Mouse (Mus musculus) embryonic facial prominence, embryonic 11.5 days (tissue): Measurements from ENCODE around the gene Styk1. TPM values are rescaled to one million over a fixed set of nuclear protein-coding genes. Genes with fewer than 3 reads are reported as not detected.

Experiments
- ATAC-seq: fragments of 200-750 bp; cut with Nextera tagmentation; replicated peaks from 2 replicates; pipeline ENCODE4 v1.8.0; 2017; ENCODE audit warnings: low read depth; ENCODE audit not compliant: insufficient number of reproducible peaks, low FRiP score, low TSS enrichment
- DNase-seq: peaks from one replicate; pipeline ENCODE4 v3.0.0-alpha.2; 2015; ENCODE audit warnings: low spot score
- H3K27ac ChIP-seq: fragments of 300-500 bp; sonication (generic); replicated peaks from 2 replicates; pipeline ENCODE4 v1.5.1; 2014; ENCODE audit warnings: mild to moderate bottlenecking, low read depth, low read length, control low read depth
- H3K27me3 ChIP-seq: fragments of 300-500 bp; sonication (generic); 2 replicates; pipeline ENCODE4 v1.6.1; 2014; ENCODE audit warnings: mild to moderate bottlenecking, low read length, moderate library complexity, mixed read lengths; ENCODE audit not compliant: control insufficient read depth, insufficient read depth
- H3K36me3 ChIP-seq: fragments of 300-500 bp; sonication (generic); replicated peaks from 2 replicates; pipeline ENCODE4 v1.6.1; 2014; ENCODE audit warnings: low read depth, mild to moderate bottlenecking, low read length, moderate library complexity, mixed read lengths; ENCODE audit not compliant: control insufficient read depth, insufficient read depth
- H3K4me1 ChIP-seq: fragments of 300-500 bp; sonication (generic); 2 replicates; pipeline ENCODE4 v1.6.1; 2014; ENCODE audit warnings: low read length, mixed read lengths; ENCODE audit not compliant: control insufficient read depth, insufficient read depth
- H3K4me2 ChIP-seq: fragments of 300-500 bp; sonication (generic); 2 replicates; pipeline ENCODE4 v1.6.1; 2014; ENCODE audit warnings: low read depth, mild to moderate bottlenecking, control low read depth, low read length, moderate library complexity
- H3K4me3 ChIP-seq: fragments of 300-500 bp; sonication (generic); 2 replicates; pipeline ENCODE4 v1.5.1; 2014; ENCODE audit warnings: low read depth, low read length, control low read depth
- H3K9ac ChIP-seq: fragments of 300-500 bp; sonication (generic); replicated peaks from 2 replicates; pipeline ENCODE4 v1.6.1; 2014; ENCODE audit warnings: mild to moderate bottlenecking, control low read depth, low read length
- H3K9me3 ChIP-seq: fragments of 300-500 bp; sonication (generic); replicated peaks from 2 replicates; pipeline ENCODE4 v1.6.1; 2016; ENCODE audit warnings: mild to moderate bottlenecking, low read length, inconsistent platforms, mixed read lengths; ENCODE audit not compliant: control insufficient read depth
- WGBS: fragments of 180-500 bp; shearing (Covaris S2); extraction: QIAGEN DNeasy Blood & Tissue Kit; methylation state at CpG from one replicate; pipeline ENCODE4 v1.1.7; 2014; 5-methylcytosine and 5-hydroxymethylcytosine counted together
- polyA plus RNA-seq: library from polyadenylated mRNA; unstranded; fragments of >200 nt; fragmentation: Nextera tagmentation; extraction: Ambion mirVana; gene quantifications from 2 replicates; pipeline ENCODE4 v1.2.1, GENCODE M21; 2014

Gene Styk1
- polyA plus RNA-seq, 1 experiment from 2014 or later = 1.4 TPM

DNA sequence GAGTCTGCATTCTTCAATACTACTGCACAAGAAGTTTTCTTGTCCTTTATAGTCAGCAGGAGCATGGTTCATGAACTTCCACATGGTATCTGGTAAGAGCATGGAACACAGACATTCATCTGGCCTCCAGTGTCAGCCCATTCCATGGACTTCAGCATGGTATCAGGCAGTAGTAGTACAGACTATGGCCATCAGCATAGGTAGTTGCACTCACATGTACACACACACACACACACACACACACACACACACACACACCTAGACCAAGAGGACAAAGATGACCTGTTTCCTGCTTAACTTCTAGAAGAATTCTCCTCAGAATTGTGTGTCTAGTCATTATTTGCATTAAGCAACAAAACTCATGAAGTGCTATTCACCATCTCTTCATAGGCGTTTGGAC lies 14.6 kb downstream of the Styk1 start:
- Histone ChIP-seq H3K4me1 (no peaks in the 10 kb centered on the region), H3K27me3 (no peaks in the 10 kb centered on the region), H3K4me2 (no peak overlapping the region), H3K9me3 (no peaks in the 10 kb centered on the region), H3K27ac (no peak overlapping the region), H3K36me3 (no peaks in the 10 kb centered on the region), H3K9ac (no peak overlapping the region), H3K4me3 (no peak overlapping the region)
- no peak for ATAC-seq
- 59% methylated on average over 1 of the region's 1 CpGs for WGBS
- no peak for DNase-seq

- Histone ChIP-seq H3K36me3 (no peaks in the 10 kb centered on the region), H3K4me1 (no peaks in the 10 kb centered on the region), H3K27ac (no peak overlapping the region), H3K27me3 (no peaks in the 10 kb centered on the region), H3K9ac (no peak overlapping the region), H3K4me3 (no peak overlapping the region), H3K4me2 (no peak overlapping the region), H3K9me3 (no peaks in the 10 kb centered on the region)
- DNase-seq = no peak
- no peak for ATAC-seq
- WGBS = 91% methylated on average over 2 of the region's 2 CpGs
Measured at GRCm38 (mm10) chr6:131327076-131327475, 26.3 kb downstream of the Styk1 start.

GRCm38 (mm10) chr6:131321854-131322639 lies 31.4 kb downstream of the Styk1 start:
- 73% methylated on average over 3 of the region's 3 CpGs for WGBS
- Histone ChIP-seq H3K4me3 (no peak overlapping the region), H3K9ac (no peak overlapping the region), H3K4me2 (no peak overlapping the region), H3K27ac (no peak overlapping the region), H3K9me3 (no peaks in the 10 kb centered on the region), H3K36me3 (no peaks in the 10 kb centered on the region), H3K27me3 (no peaks in the 10 kb centered on the region), H3K4me1 (no peaks in the 10 kb centered on the region)
- ATAC-seq (no peak), DNase-seq (no peak)

DNA sequence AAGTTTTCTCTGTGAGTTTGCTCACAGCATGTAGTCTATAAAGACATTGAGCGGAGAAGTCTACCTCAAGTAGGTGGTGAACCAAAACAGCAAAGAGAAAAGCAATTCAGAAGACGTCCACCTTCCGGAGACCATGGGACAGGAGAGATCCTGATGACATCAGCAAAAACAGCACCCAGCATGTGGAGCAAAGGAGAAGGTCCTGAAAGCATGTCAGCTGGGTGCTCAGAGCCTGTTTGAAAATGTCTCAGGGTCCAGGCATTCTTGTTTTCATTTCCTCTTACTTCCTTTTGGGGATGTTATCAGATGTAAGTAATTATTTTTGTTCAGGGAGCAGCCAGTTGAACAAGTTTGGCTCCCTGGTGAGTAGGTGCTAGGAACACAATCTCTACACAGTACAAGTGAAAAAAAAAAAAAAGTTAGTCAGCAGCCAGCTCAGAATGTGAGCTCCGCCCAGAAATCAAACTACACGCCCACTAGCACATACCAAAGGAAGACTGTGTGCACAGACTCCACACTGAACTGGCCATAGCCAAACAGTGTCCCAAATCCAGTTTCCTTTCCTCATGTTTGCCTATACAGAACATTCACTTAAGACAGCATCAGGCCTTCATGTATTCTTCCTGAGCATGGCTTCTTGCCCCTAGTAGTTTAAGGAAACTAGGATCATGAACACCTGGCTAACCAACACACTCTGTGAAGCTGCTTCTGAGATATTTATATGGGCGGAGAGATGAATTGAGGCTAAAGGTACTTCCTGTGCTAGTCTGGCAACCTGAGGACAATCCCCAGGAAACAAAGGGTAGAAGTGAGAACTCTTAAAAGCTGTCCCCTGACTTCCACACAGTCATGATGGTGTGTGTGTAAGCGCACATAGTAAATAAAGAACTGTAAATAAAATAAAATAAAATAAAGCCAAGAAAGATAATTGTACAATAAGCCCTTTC lies 37.0 kb downstream of the Styk1 start:
- no peak for DNase-seq
- no peaks in the 10 kb centered on the region for H3K27me3 ChIP-seq
- WGBS = 85% methylated on average over 7 of the region's 7 CpGs

GRCm38 (mm10) chr6:131308031-131308430 lies 45.4 kb downstream of the Styk1 start:
- H3K4me3 ChIP-seq = no peak overlapping the region
- H3K4me1 ChIP-seq = no peaks in the 10 kb centered on the region
- no peak overlapping the region for H3K27ac ChIP-seq
- ATAC-seq = no peak
- WGBS = 69% methylated on average over 3 of the region's 3 CpGs
- H3K9ac ChIP-seq = no peak overlapping the region
- DNase-seq = no peak
- no peaks in the 10 kb centered on the region for H3K27me3 ChIP-seq
- H3K9me3 ChIP-seq = no peaks in the 10 kb centered on the region
- no peak overlapping the region for H3K4me2 ChIP-seq
- no peaks in the 10 kb centered on the region for H3K36me3 ChIP-seq

More for the DNA sequence above, 37.0 kb downstream of the Styk1 start:
- H3K36me3 ChIP-seq = no peaks in the 10 kb centered on the region
- no peak overlapping the region for H3K27ac ChIP-seq
- no peak overlapping the region for H3K4me3 ChIP-seq
- H3K9me3 ChIP-seq = no peaks in the 10 kb centered on the region
- no peak overlapping the region for H3K9ac ChIP-seq
- H3K4me2 ChIP-seq = no peak overlapping the region
- H3K4me1 ChIP-seq = no peaks in the 10 kb centered on the region
- ATAC-seq = no peak

DNA sequence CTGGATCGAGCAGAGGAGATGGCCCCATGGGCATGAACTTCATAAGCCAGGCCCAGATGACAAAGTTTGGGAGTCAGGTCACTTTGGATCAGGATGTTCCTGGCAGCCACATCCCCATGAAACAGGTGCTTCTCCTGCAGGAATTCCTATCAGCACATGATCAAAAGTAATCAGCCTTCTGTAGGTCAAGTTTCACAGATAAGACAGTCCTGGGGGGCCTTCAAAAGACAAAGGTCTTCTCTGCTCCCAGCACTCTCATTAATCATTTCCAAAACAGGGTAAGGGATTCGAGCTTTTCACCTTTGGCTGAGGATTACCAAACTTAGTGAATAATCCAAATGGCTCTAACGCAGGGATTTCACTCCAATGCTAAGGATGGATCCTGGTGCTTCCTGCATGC lies 48.6 kb downstream of the Styk1 start:
- ATAC-seq (no peak), DNase-seq (no peak)
- Histone ChIP-seq H3K4me2 (no peak overlapping the region), H3K9ac (no peak overlapping the region), H3K27me3 (no peaks in the 10 kb centered on the region), H3K4me3 (no peak overlapping the region), H3K36me3 (no peaks in the 10 kb centered on the region), H3K9me3 (no peaks in the 10 kb centered on the region), H3K4me1 (no peaks in the 10 kb centered on the region), H3K27ac (no peak overlapping the region)
- 60% methylated on average over 3 of the region's 3 CpGs for WGBS

- no peaks in the 10 kb centered on the region for H3K4me1 ChIP-seq
- H3K4me2 ChIP-seq = no peak overlapping the region
- no peaks in the 10 kb centered on the region for H3K9me3 ChIP-seq
- H3K27me3 ChIP-seq = no peaks in the 10 kb centered on the region
- DNase-seq = no peak
- ATAC-seq = no peak
- no peak overlapping the region for H3K9ac ChIP-seq
- no peak overlapping the region for H3K27ac ChIP-seq
- no peak overlapping the region for H3K4me3 ChIP-seq
- H3K36me3 ChIP-seq = no peaks in the 10 kb centered on the region
Measured at GRCm38 (mm10) chr6:131298531-131298930, 54.9 kb downstream of the Styk1 start.
